Mouse (Mus musculus): ENCODE data around the gene Atg9b.

The Atg9b gene

GRCm38 (mm10) chr5:24391864-24392263, at the start of gene Atg9b:
Atg9b (minus strand) TSS chr5:24392143.
- no peak for DNase-seq

DNA sequence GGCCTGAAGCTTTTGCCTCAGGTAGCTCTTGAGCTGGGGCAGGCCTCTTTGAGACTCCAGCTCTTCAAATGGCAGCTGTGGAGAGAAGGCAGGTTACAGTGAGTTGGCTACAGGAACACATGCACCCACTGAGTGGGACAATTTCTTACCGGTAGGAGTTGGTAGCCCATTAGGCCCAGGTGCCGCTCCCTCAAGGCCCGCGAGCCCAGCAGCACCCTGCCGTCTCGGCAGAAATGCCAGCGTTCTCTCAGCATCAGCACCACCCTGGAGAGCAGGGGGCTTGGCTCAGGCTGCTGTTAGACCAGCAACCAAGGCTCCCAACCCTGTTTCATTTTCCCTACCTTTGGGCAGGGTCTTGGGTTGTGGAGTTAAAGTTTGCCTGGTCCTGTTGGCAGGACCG, 49.2 kb upstream of the Atg9b start:
- no peak for DNase-seq

- no peak for DNase-seq
Observed at GRCm38 (mm10) chr5:24433993-24434392, 42.0 kb upstream of the Atg9b start.

DNA sequence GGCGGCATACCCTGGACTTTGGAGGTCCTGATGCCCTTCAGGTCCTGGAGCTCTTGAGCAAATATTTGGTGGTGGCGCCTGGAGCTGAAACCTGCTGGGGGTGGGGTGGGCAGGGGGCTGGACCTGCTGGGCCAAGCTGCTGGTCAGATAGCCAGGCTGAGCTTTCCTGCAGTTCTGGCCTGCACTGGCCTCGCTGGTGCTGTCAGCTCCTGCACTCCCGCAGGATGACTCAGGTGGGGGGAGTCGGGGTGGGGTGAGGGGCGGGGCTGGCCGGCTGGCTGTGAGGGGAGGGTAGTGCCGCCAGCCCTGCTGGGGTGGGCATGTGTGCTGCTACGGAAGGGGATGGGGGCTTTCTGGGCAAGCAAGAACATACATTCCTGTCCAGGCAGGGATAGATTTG, 36.7 kb upstream of the Atg9b start:
- DNase-seq = peak in 1 of 2 experiments; percentile 45

DNA sequence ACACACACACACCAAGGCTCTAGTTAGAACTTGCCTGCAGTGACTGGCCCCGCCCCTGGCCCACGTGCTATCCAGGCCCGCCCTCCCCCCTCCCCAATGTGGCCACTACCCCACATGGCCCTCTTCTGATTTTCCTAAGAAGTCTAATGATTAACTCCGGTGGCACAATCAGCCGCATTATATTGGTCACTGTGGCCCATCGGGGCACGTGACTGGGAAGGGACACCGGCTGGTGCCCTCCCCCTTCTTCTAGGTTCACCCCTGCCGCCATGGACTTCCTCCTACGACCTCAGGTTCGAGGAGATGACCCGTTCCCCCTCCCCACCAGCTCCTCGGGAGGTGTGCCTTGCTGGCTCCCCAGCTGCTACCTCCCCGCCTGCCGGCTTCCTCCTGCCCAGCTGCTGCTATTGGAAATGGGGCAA, 36.0 kb upstream of the Atg9b start:
- peak; percentile 75 to 84 for DNase-seq

- peak in 1 of 2 experiments; percentile 36 for DNase-seq
Observed at GRCm38 (mm10) chr5:24427285-24427633, 35.3 kb upstream of the Atg9b start.

- peak; percentile 39 to 41 for DNase-seq
Observed at GRCm38 (mm10) chr5:24426556-24427284, 34.8 kb upstream of the Atg9b start.

DNA sequence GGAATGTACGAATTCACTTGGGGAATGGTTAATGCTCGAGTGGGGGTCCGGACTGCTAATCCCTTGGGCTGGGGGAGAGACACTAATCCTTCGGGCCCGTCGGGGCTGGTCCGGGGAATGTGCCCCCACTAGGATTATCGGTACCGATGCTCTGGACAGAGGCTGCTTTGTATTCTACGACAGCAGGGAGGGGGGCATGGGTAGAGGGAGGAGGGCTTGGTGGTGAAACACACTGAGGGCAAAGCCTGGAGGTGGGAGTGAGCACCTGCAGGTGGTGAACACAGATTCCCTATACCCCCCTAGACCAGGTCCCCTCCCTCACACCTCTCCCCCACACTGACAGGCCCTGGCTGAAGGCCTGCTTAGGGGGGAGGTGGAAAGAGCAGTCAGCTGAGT, 34.1 kb upstream of the Atg9b start:
- DNase-seq = peak; percentile 46 to 62

DNA sequence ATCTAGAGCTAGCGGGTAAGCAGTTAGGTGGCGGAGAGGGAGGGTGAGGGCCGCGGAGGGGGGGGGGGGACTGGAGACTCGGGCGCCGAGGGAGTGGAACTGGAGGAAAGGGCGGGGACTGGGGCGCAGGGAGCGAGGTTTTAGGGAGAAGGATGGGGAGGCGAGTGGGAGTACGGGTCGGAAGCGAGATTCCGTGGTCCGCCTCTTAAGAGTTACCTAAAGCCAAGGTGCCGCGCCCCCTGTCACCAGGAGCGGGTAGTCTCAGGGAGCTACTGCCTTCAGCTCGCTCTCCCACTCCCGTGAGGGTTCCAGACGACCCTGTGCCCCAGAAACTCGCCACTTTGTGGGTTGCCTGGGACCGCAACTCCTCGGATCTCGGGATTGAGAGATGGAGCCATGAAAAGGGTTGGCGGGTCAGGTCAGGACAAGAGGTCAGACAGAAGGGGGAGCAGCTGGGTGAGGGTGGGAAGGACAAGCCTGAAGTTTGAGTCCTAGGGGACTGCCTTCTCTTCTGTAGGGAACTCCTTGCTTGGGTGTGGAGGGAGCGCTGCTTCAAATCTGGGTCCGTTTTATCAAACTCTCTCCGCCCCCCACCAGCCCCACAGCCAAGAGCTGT, 33.6 kb upstream of the Atg9b start:
- DNase-seq = peak; percentile 69 to 81

DNA sequence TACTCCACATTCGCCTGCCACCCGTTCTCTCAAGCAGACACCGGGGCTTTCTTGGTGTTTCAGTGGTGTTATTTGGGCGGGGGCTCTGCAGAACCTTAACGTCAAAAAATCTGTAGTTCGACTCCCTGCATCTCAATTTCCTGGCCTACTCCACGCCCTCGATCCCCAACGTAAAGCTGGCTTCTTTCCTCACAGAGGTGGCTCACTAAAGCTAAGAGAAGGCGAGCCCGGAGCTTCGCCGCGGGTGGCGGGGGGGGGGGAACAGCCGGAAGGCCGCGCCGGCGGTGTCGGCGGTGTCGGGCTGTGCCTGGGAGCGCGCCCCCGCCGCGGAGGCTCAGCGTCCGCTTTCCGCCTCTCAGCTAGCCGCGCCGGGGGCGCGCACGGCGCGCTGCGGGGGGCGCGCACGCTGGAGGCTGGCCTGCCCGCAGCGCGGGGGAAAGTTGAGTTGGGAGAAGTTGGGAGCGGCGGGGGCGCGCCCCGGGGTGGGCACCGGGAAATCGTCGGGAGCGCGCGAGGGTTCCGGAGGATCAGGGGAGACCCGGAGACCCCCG, 33.0 kb upstream of the Atg9b start:
- peak; percentile 91 to 95 for DNase-seq

GRCm38 (mm10) chr5:24424004-24424781, 32.2 kb upstream of the Atg9b start:
- peak in 1 of 2 experiments; percentile 53 for DNase-seq

DNA sequence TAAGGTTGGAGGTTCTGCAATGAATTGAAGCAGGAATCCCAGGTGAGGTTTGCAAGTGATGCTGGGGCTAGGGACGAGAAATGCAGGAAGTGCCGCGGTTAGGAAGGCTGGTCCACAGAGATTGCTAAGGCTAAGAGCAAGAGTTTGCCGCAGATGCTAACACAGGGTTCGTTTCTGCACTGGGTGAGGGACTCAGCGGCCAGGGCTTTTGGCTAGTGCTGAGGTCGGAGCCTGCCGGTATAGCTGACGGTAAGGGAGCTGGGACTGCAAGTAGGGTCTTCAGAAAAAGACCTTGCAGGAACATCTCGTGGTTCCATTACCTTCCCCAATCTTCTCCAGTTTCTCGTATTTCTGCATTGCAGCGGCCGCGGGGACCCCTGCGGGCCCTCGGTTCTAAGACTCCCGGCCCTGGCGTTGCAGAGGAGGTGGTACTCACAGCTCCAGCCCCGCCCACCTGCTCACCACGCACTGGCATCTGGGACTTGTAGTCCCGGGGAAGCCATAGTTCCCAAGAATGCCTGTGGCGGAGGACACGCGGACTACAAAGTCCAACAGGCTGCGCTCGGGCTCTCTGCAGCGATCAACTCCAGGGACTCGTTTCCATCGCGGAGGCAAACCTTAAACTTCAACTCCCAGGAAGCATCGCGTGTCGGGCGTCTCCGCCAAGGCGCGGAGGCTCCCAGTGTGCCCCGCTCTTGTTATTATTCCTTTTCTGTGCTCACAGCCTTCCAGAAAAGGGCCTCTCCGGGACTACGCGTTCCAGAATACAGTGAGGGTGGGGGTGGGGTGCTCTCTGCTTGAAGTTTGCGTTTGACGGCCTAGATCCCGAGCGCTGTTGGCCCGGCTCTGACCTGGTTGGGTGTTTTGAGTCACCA, 31.4 kb upstream of the Atg9b start, which contains the start of the genes Cdk5 and Slc4a2:
TSS of gene Cdk5 (minus strand) at position 402 of the 875 bp plus-strand sequence.
TSS of gene Slc4a2 (plus strand) at position 709 of the 875 bp plus-strand sequence.
- peak; percentile 99 for DNase-seq

GRCm38 (mm10) chr5:24420381-24420780, 28.4 kb upstream of the Atg9b start:
- DNase-seq = no peak

- no peak for DNase-seq
Observed at GRCm38 (mm10) chr5:24417587-24417986, 25.6 kb upstream of the Atg9b start.

- peak; percentile 73 to 83 for DNase-seq
Observed at GRCm38 (mm10) chr5:24416222-24416736, 24.3 kb upstream of the Atg9b start.

DNA sequence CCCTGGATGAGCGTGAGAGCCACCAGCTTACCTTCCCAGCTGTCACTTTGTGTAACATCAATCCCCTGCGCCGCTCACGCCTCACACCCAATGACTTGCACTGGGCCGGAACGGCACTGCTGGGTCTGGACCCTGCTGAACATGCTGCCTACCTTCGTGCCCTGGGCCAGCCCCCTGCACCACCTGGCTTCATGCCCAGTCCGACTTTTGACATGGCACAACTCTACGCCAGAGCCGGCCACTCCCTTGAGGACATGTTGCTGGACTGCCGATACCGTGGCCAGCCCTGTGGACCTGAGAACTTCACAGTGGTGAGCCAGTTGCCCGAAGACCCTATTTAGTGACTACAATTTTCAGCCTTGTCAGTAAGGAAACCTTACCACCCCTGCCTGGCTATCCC, 22.0 kb upstream of the Atg9b start:
- peak in 1 of 2 experiments; percentile 34 for DNase-seq

DNA sequence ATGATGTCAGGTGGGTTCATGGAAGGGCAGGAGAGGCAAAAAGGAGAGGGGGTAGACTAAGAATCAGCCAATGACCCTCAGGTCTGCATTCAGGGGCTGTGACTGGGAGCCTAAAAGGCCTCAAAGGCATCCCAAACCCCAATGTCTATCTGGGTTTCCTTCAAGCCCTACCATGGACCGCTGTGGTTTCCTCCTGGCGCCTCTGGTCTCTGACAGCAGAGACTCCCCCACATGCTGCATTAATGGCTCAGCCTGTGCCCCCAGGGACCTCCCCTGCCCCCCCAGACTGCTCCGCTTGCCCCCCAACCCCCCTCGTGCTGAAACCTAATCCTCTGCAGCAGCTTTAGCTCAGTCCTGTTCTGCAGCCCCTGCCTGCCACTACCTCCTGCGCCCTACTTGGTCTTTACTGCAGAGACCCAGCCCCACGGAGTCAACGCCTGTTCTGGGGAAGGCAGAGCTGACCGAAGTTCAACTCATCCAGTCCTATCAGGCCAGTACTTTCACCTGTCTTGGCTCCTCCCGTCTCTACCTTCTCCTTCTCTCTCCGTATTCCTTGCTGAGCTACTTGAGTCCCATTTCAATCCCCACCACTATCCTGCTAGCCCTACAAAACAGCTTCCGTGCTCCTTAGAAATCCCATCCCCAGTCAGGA, 21.2 kb upstream of the Atg9b start, which contains the start of gene Asic3:
TSS of gene Asic3 (plus strand) at position 351 of the 652 bp plus-strand sequence.
- peak; percentile 43 to 55 for DNase-seq

GRCm38 (mm10) chr5:24412063-24412462, 20.1 kb upstream of the Atg9b start:
- no peak for DNase-seq

- no peak for DNase-seq
Observed at GRCm38 (mm10) chr5:24409466-24409865, 17.5 kb upstream of the Atg9b start.

GRCm38 (mm10) chr5:24408651-24409050, 16.7 kb upstream of the Atg9b start:
- DNase-seq = no peak

GRCm38 (mm10) chr5:24405389-24405876, 13.5 kb upstream of the Atg9b start:
- DNase-seq = no peak
